Mouse (Mus musculus): ENCODE data around the gene Zfr2. TPM values are rescaled to one million over a fixed set of nuclear protein-coding genes. Genes with fewer than 3 reads are reported as not detected.

Gene Zfr2
- polyA plus RNA-seq, 1 experiment from 2014 or later = 8.8 TPM

Small RNA genes lying within 50 kb of the gene (microRNA-seq; reads per million reads assigned to microRNA genes)
- 8.9 reads per million, percentile 24 among the genes with 10 or more reads in this experiment for gene Mir3057

Other genes with a start within 250 kb of the Zfr2 start
- 4.8 and 4.9 TPM in 2 replicates for gene Gng7, start 218.2 kb upstream of the Zfr2 start, polyA plus RNA-seq (2015; fragmentation: Nextera tagmentation; extraction: Ambion mirVana)
- gene Diras1, start 207.5 kb upstream of the Zfr2 start, polyA plus RNA-seq (2015; fragmentation: Nextera tagmentation; extraction: Ambion mirVana) = 0.73 and 1.1 TPM in 2 replicates
- 17.7 and 17.9 TPM in 2 replicates for gene Slc39a3, start 195.7 kb upstream of the Zfr2 start, polyA plus RNA-seq (2015; fragmentation: Nextera tagmentation; extraction: Ambion mirVana)
- 159 and 163 TPM in 2 replicates for gene Sgta, start 173.0 kb upstream of the Zfr2 start, polyA plus RNA-seq (2015; fragmentation: Nextera tagmentation; extraction: Ambion mirVana)
- gene Thop1, start 163.1 kb upstream of the Zfr2 start, polyA plus RNA-seq (2015; fragmentation: Nextera tagmentation; extraction: Ambion mirVana) = 56.9 and 57.9 TPM in 2 replicates
- 10.6 and 11.4 TPM in 2 replicates for gene Creb3l3, start 134.3 kb upstream of the Zfr2 start, polyA plus RNA-seq (2015; fragmentation: Nextera tagmentation; extraction: Ambion mirVana)
- 159 and 181 TPM in 2 replicates for gene Map2k2, start 127.2 kb upstream of the Zfr2 start, polyA plus RNA-seq (2015; fragmentation: Nextera tagmentation; extraction: Ambion mirVana)
- gene Zbtb7a, start 97.9 kb upstream of the Zfr2 start, polyA plus RNA-seq (2015; fragmentation: Nextera tagmentation; extraction: Ambion mirVana) = 56.2 and 60.1 TPM in 2 replicates
- gene Pias4, start 65.2 kb upstream of the Zfr2 start, polyA plus RNA-seq (2015; fragmentation: Nextera tagmentation; extraction: Ambion mirVana) = 41.8 and 44.9 TPM in 2 replicates
- 517 and 544 TPM in 2 replicates for gene Eef2, start 56.5 kb upstream of the Zfr2 start, polyA plus RNA-seq (2015; fragmentation: Nextera tagmentation; extraction: Ambion mirVana)
- 61.9 and 65.4 TPM in 2 replicates for gene Dapk3, start 50.1 kb upstream of the Zfr2 start, polyA plus RNA-seq (2015; fragmentation: Nextera tagmentation; extraction: Ambion mirVana)
- 0.10 TPM in 1 of 2 replicates, not detected in the other for gene 4930442H23Rik, start 49.3 kb upstream of the Zfr2 start, polyA plus RNA-seq (2015; fragmentation: Nextera tagmentation; extraction: Ambion mirVana)
- 0.18 and 0.26 TPM in 2 replicates for gene Nmrk2, start 31.1 kb upstream of the Zfr2 start, polyA plus RNA-seq (2015; fragmentation: Nextera tagmentation; extraction: Ambion mirVana)
- 1.6 and 1.9 TPM in 2 replicates for gene Atcay, start 2.3 kb upstream of the Zfr2 start, polyA plus RNA-seq (2015; fragmentation: Nextera tagmentation; extraction: Ambion mirVana)
- 3.4 and 3.8 TPM in 2 replicates for gene Matk, start 19.8 kb downstream of the Zfr2 start, polyA plus RNA-seq (2015; fragmentation: Nextera tagmentation; extraction: Ambion mirVana)
- gene Mrpl54, start 33.8 kb downstream of the Zfr2 start, polyA plus RNA-seq (2015; fragmentation: Nextera tagmentation; extraction: Ambion mirVana) = 217 and 233 TPM in 2 replicates
- 54.4 and 58.1 TPM in 2 replicates for gene Apba3, start 33.8 kb downstream of the Zfr2 start, polyA plus RNA-seq (2015; fragmentation: Nextera tagmentation; extraction: Ambion mirVana)
- gene Tjp3, start 58.4 kb downstream of the Zfr2 start, polyA plus RNA-seq (2015; fragmentation: Nextera tagmentation; extraction: Ambion mirVana) = 32.6 and 38.7 TPM in 2 replicates
- 43.1 and 47.6 TPM in 2 replicates for gene Pip5k1c, start 59.8 kb downstream of the Zfr2 start, polyA plus RNA-seq (2015; fragmentation: Nextera tagmentation; extraction: Ambion mirVana)
- 40.5 and 40.9 TPM in 2 replicates for gene Cactin, start 87.9 kb downstream of the Zfr2 start, polyA plus RNA-seq (2015; fragmentation: Nextera tagmentation; extraction: Ambion mirVana)
- gene Tbxa2r, start 95.6 kb downstream of the Zfr2 start, polyA plus RNA-seq (2015; fragmentation: Nextera tagmentation; extraction: Ambion mirVana) = 23.5 and 25.3 TPM in 2 replicates
- 0.04 and 0.12 TPM in 2 replicates for gene Gipc3, start 110.1 kb downstream of the Zfr2 start, polyA plus RNA-seq (2015; fragmentation: Nextera tagmentation; extraction: Ambion mirVana)
- gene Hmg20b, start 117.3 kb downstream of the Zfr2 start, polyA plus RNA-seq (2015; fragmentation: Nextera tagmentation; extraction: Ambion mirVana) = 78.8 and 79.1 TPM in 2 replicates
- gene Mfsd12, start 124.3 kb downstream of the Zfr2 start, polyA plus RNA-seq (2015; fragmentation: Nextera tagmentation; extraction: Ambion mirVana) = 12.8 and 13.6 TPM in 2 replicates
- 1.2 and 1.5 TPM in 2 replicates for gene 4930404N11Rik, start 132.7 kb downstream of the Zfr2 start, polyA plus RNA-seq (2015; fragmentation: Nextera tagmentation; extraction: Ambion mirVana)
- gene Fzr1, start 145.4 kb downstream of the Zfr2 start, polyA plus RNA-seq (2015; fragmentation: Nextera tagmentation; extraction: Ambion mirVana) = 88.5 and 90.5 TPM in 2 replicates
- gene Dohh, start 151.3 kb downstream of the Zfr2 start, polyA plus RNA-seq (2015; fragmentation: Nextera tagmentation; extraction: Ambion mirVana) = 78.9 and 80.4 TPM in 2 replicates
- 2.9 and 3.3 TPM in 2 replicates for gene Gm48551, start 151.3 kb downstream of the Zfr2 start, polyA plus RNA-seq (2015; fragmentation: Nextera tagmentation; extraction: Ambion mirVana)
- 0.41 and 1.4 TPM in 2 replicates for gene Gm48552, start 155.8 kb downstream of the Zfr2 start, polyA plus RNA-seq (2015; fragmentation: Nextera tagmentation; extraction: Ambion mirVana)
- 59.5 and 77.5 TPM in 2 replicates for gene Smim24, start 159.9 kb downstream of the Zfr2 start, polyA plus RNA-seq (2015; fragmentation: Nextera tagmentation; extraction: Ambion mirVana)
- 65.5 and 78.2 TPM in 2 replicates for gene Nfic, start 222.5 kb downstream of the Zfr2 start, polyA plus RNA-seq (2015; fragmentation: Nextera tagmentation; extraction: Ambion mirVana)
- 1.7 and 1.8 TPM in 2 replicates for gene Celf5, start 249.6 kb downstream of the Zfr2 start, polyA plus RNA-seq (2015; fragmentation: Nextera tagmentation; extraction: Ambion mirVana)

Data from stomach, embryonic 15.5 days (tissue).